Mouse (Mus musculus): ENCODE measurements at regions not wholly inside any gene's neighbourhood (a gene's known extent, or its start where the extent isn't known, plus 50 kb on each side); places are given as distances from the start of the nearest gene placed in this dataset.

DNA sequence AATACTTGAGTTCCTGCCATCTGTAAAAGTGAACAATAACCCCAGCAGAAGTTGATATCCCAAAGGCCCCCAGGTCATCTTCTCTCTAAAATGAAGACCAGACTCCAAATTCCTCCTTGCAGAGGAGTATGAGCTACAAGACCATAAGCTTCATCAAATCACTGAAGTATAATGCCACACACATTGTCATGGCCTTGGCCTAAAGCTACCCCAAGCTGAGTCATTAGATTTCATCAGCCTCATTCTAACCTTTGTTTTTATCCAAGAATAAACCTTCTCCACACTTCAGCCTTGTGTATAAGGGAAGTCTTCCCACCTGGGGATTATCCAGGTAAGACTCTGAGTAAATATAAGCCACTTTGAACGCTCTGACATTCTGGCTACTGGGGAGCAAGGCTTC is 289.3 kb downstream of the Psat1 start:
- intact Hi-C loops (cut with DNase I) = loop anchor here (10.0 kb wide), 1 partner anchor 137 kb away; no protein-coding TSS in a partner anchor

DNA sequence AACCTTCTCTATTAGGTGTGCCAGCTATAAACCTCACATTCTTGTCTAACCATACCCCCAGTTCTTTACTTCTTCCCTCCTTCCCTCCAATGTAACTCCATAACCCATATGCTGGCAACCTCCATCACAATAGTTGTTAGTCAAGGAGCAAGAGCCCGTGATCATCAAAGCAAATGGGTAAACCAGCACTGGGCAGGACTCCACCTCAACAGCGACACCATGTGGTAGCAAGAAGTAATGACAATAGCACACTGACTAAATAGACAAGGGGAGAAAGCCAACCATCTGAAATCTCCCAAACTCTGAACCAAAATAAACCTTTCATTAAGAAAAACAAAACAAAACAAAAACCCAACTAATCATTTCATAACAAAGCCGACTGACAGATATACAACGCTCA is 297.8 kb downstream of the Psat1 start:
- intact Hi-C loops (cut with DNase I) = no loop called here

DNA sequence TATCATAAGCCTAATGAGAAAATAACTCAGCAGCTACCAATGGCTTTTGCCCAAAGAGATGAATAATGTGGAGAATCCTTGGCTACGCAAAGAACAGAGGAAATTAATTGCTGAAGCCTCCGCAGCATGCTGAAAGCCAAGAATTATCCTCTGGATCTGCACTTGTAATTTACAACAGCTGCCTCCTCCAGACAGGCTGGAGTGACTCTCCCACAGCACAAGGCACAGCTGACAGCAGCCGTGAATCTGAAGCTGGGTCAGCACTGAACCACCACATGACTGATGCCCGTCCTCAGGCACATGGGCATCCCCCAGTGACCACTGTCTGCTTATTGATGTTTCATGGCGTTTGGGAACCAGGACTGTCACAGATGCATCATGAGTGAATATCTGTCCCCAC is 299.8 kb downstream of the Psat1 start:
- intact Hi-C loops (cut with DNase I) = no loop called here

DNA sequence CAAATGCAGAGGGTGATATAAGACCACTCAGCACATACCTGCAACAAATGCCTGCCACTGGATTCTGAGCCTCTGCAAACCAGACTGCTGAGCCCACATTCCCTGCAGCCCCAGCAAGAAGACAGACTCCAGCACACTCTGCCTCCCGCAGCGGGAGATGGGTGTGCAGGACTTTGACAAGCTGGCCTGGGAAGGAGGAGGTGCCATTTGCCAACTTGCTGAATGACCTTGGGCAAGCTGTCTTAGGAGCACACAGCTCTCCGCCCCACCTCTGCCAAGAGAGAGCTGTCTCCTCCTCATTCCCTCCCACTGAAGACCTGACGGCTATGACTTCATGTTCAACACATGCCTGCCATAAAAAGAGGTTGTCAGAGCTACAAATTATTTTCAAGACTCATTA is 302.4 kb downstream of the Psat1 start:
- intact Hi-C loops (cut with DNase I) = no loop called here

DNA sequence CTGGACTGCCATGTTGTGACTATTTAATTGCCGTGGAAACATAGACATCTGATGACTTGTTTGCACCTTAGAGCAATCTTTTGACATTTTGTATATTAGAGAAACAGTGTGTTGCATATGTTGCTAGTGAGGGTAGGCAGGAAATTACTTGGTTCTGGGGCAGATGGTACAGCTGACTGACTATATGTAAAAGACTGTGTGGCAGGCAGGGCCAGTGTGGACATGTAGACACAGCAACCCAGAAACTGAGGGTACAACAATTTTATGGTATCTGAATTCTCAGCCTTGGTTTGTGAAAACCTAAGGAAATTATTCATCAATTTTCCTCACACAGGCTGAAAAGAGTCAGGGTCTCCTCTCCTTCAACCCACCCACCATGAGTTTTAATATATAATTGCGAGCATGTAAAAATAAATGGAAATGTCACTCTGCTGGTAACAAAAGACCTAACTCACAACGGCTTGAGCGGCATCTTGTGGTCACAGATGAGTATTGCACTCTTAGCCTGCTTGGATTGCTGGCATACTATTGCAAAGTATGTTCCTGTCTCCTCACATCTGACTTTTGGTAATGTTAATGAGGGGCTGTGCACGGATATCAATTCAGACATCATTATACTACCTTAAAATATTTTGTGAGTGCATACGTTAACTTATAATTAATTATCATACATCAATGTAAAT is 329.8 kb downstream of the Psat1 start:
- intact Hi-C loops (cut with DNase I) = loop anchor here (5.0 kb wide), 1 partner anchor 320 kb away; no protein-coding TSS in a partner anchor

DNA sequence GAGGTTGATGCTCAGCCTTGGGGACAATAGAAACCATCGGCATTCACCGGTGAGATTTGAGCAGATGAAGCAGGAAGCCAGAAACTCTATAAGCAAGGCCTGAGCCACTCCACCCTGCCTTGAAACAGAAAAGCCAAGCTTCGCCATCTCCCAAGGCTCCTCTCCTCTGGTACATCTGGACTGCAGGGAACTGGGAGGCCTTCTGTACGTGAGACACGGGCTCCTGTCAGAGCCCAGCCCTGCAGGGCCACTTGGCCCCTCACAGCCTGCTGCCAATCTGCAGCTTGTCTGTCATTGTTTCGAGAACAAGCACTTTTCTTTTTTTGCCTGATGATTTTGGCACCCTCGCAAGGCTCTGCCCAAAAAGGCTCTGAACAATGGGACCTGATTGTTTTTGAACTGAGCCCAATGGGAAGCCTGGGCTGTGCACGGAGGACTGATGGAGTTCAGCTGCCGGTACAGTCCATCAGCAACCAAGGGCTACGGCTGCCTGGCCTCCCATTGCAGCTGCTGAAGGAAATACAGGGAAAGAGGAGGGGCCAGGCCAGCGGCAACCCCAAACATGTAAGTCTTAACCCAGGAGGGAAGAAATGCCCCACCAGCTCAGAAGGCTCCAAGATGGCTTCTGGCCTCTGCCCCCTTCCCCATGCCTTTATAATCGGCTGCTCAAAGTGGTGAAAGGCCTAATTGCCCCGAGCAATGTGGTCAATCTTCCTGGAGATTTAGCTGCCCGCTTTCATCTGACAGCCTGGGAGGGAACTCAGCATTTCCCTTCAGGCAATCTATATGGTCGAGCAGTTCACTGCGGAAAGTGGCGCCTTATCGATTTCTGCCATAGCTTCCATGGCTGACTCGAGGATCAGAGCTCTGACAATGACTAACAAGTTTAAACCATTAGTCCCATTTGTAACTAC is 332.2 kb downstream of the Psat1 start:
- intact Hi-C loops (cut with DNase I) = loop anchor here (5.0 kb wide), 1 partner anchor 318 kb away; no protein-coding TSS in a partner anchor

DNA sequence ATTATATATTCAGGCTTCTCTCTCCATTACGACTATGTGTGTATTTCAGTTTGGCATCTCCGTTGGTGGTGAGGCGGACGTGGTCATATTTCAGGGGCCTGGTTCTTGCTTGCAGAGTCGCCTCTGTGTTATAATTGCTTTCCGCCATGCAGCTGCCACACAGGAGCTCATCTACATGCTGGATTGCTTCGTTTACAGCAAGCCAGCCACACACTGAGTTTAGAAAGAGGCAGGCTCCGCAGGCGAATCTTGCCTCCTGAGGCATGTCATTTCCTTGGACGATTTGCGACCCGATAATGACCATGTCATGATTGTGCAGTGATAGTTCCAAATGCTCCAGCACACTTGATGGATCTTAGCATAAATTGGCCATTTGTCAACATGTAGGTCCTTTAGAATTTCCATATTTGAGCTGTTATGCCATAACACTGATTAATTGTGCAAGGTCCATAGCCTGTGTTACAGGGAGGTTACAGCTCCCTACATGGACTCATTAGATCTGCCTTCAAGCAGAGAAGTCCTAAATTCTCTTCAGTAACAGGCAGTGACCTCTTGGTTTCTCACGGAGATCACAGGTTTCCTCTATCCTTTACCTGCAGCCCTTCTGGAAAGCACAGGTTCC is 335.9 kb downstream of the Psat1 start:
- intact Hi-C loops (cut with DNase I) = no loop called here

DNA sequence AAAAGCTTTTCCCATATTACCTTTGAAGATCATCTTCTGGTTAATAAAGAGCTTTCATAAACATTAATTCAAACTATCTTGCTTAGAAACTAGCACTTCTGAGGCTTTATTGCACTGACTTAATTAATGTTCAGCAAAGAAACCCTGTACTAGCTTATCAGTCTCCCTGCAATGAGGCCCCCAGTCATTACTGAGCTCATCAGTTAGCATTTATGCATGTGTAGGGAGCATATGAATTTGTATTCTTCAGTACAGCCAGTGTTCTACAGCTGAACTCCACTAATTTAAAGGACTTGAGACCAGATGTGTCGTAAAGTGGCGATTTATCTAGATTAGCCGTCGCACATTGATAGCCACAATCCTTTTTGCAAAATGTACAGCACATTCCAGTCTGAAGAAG is 340.7 kb downstream of the Psat1 start:
- intact Hi-C loops (cut with DNase I) = no loop called here

DNA sequence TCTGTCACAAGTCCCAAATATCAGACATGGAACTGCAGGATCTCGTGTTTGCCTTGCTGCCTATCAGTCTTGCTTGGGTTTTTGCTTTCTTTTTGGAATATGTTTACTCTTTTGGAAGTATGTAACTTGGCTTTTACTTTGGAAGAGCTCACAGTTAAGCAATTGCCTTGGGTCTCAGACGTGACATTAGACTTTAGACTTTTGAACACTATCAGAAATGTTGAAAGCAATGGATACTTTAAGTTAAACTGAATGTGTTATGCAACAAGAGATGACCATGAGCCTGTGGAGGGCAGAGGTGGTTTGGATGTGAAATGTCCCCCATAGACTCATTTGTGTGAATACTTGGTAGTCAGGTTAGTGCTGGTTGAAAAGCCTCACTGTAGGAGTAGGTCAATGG is 354.3 kb downstream of the Psat1 start:
- intact Hi-C loops (cut with DNase I) = no loop called here

DNA sequence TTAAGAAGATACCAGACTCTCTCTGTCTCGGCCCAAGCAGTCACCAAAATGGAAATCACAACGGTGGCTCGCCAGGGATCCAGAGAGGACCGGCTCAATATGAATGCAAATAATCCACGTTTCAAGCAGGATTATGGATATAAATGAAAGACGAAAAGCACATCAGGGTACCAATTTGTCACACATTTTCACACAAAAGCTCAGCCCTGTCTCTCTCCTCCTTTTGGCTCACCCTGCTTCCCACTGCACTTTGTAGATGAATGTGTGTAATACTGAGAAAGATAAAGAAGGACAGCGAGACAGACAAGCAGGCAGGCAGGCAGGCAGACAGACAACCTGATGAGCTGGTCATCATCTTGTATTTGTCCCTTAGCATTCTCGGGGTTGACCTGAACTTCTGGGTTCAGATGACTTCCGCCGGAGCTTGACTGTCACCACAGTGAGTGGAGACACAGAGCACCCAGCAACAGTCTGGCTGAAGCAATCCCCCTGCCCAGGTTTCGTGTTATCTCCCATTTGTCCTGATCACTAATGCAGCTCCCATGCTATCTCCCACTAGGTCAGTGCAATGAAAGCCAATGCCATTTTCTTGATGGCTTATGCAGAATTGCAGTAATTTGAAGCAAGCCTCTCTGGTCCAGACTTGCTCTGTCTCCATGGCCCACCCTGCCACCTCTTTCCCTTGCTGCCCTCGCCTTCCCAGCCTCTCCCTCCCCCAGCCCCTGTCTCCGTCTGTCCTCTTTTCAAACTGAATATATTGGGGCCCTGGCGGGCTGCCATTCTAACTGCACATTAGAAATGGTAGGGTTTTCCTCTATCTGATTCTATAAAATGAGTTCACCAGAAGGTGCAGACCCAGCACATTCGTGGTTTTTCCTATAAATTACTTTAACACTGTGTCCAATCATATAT is 363.1 kb downstream of the Psat1 start:
- intact Hi-C loops (cut with DNase I) = no loop called here

DNA sequence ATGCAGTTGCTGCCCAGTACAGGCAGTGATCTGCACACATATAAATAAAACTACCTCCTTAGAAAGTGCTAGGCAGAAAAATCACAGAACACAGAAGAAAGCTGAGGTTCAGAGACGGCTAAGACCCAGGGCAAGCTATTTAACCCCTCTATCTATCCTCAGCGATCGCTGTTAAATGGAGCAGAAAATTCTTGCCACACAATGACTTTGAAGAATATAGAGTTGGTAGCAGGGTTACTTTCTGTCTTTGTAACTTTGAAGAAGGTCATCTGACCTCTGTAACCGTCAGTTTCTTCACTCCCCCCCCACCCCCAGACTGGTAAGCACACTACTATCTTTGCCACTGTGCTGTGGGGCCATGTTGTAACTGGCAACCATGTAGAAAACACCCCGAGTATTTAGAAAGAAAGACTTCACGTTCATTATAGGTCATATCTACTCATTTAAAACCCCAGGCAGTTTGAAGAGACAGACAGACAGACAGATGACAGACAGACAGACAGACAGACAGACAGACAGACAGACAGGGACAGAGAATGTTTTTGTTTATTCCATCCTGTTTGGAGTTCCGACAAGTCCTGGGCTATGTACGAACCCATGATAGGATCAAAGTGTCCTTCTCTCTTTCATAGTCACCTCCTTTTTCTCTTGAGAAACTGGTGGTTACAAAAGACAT is 363.9 kb downstream of the Psat1 start:
- intact Hi-C loops (cut with DNase I) = no loop called here

DNA sequence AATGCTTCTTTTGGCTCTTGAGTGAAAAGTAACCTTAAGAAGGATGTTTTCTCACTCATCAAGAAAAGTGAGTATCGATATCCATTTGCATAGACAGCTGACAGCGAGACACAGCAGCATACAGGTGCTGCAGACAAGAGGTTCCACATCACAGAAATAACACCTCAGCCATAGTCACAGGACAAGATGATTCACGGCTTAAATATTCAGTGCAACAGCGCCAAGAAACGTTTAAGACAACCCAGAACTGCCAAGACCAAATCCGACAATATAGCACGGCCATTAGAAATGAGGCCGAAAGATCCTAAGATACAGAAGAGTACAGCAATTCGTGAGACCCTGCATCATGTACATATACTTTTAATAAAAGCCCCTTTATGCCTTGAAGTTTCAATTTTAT is 375.9 kb downstream of the Psat1 start:
- intact Hi-C loops (cut with DNase I) = no loop called here

DNA sequence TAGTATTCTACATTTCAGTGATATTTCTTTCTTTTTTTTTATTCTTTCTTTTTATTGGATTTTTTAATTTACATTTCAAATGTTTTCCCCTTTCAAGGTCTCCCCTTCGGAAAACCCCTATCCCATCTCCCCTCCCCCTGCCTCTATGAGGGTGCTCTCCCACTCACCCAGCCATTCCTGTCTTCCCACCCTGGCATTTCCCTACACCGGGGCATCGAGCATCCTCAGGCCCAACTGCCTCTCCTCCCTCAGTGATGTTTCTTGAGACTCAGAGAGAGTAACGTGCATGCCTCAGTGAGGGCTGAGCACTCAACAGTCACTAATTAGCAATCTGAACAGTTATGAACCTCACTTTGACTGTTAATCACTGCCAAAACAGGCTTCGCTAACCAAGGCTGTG is 385.6 kb downstream of the Psat1 start:
- intact Hi-C loops (cut with DNase I) = no loop called here

DNA sequence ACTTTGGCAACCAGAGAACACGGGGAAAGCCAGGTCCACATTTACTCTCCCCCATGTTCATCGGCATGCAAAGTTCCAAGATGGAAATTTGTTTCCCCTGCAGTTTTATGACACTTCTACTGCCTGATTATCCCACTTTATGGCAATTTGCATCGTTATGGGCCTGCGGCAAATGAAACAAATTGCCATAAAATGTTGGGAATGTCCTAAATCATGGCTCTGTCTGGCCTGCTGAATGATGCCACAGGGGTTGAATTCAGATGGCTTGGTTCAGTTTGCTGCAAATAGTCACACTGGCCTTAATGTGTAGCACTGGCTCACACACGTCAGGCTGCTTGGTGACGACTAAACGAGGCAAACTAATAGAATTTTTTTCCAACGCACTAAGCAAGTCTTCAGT is 393.2 kb downstream of the Psat1 start:
- intact Hi-C loops (cut with DNase I) = no loop called here

DNA sequence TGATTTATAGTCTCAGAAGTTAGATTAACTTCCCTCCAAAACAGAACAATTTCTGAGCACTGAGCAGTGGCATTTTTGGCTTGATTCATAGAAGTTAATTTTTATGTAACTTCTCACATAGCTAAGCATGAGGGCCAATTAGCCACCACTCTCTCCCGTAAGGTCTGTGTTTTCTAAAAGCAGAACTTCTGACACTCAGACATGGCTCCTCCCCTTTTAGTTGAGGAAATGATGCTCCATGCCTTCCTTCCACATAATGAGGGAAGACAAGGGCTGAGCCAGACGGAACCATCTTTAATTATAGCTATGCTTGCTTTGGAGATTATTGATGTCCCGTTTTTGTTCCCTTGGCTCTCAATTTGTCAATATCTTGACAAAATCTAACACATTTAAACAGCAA is 429.3 kb downstream of the Psat1 start:
- intact Hi-C loops (cut with DNase I) = no loop called here

DNA sequence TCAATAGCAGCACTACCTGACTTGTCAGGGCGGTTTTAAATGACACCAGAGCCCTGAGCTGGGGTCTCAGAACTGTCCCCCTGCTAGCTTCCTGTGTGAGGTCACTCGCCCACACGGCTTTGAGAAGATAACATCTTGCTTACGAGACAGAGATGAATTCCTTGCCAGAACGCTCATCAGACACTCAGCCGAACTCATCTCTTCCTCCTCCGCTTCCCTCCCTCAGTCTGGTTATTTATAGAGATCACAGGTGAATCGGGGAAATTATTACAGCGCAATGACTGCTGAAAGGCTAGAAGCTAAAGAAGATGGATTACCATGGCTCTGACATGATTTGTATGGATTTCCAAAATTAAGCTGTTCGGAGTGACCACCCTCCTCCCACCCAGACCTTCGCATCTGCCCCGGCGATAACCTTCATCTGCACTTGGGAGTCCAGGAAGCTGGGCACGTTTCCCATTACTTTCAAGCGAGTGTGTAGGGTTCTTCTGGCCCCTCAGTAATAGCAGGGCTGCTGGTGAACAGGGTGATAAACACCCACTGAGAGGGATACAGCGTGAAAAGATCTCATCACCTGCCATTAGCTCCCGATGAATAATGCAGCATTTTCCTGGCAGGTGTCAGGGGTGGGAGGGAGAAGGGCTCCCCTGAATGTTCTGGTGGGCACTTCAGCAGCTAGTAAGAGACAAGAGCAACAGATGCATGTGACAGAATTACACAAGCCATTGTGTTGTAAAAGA is 430.4 kb downstream of the Psat1 start:
- intact Hi-C loops (cut with DNase I) = no loop called here

DNA sequence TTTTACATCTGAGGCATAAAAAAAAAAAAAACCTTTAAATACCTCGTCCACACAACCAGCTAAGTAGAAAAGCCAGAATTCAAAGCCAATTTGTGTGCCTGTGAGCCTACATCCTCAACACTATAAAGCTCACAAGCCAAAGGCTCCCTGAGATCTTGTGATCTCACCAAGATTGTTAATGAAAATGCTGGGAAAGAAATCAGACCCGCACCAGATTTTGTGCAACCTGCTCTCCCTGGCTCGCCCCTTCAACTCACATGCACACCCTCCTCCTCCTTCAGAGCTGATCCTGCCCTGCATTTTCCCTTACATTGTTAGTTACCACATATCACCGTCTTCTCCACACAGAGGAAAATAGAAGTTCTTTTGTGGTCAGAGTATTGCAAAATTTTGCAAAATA is 433.9 kb downstream of the Psat1 start:
- intact Hi-C loops (cut with DNase I) = no loop called here

DNA sequence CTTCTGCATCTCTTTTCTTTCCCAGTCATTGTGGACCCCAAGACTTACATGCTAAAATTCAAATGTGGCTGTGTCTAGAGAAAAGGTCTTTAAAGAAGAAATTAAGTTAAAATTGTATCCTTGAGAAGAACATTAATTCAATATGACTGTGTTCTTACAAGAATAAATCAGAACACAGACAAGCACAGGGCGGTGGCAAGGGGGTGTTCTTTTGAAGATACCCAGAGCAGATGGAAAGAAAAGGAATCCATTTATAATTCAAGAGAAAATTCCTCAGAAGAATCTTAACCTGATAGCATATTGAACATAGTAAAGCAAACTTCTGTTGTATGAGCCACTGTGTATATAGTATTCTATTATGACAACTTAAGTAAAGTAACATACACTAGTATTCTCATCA is 436.7 kb downstream of the Psat1 start:
- intact Hi-C loops (cut with DNase I) = no loop called here

DNA sequence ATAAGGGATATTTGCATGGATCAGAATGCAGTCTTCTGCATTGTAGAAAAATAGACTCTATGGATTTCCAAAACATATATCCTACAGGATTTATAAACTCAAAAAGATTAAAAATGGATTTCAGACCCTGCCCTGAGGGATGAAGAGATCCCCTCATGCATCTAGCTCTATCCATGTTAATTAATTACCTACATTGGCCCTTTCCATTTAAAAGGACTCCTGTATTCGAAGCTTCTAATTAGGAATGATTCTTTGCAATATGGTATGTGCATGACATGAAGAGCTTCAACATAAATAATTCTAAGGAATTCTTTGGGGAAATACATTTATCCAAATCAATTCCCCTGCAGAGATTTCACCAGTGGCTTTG is 444.2 kb downstream of the Psat1 start:
- intact Hi-C loops (cut with DNase I) = no loop called here
